Mouse (Mus musculus) adrenal gland, postnatal 25 days (tissue): ENCODE measurements around the gene Cd300a. TPM values are rescaled to one million over a fixed set of nuclear protein-coding genes. Genes with fewer than 3 reads are reported as not detected.
"Not testable (repeated sequence)": the region's sequence is repeated elsewhere in the genome, so short reads cannot be mapped to it uniquely, and the experiment has no call there.

Experiments
- DNase-seq: peaks from one replicate; pipeline ENCODE4 v3.0.0; 2021; ENCODE audit warnings: mixed read lengths
- total RNA-seq: library from RNA; stranded (reverse); gene quantifications from 2 replicates; pipeline ENCODE4 v1.2.3, GENCODE M21; 2021

Cd300a gene
- total RNA-seq, 1 experiment from 2014 or later = 0.76 TPM

GRCm38 (mm10) chr11:114907567-114907966 is 17.7 kb downstream of the Cd300a start:
- DNase-seq = peak; percentile 35

GRCm38 (mm10) chr11:114908086-114908485 is 18.2 kb downstream of the Cd300a start:
- DNase-seq = no peak

GRCm38 (mm10) chr11:114909538-114909937 is 19.7 kb downstream of the Cd300a start:
- not testable (repeated sequence) for DNase-seq

- DNase-seq = peak; percentile 69
These were observed 23.0 kb downstream of the Cd300a start for GRCm38 (mm10) chr11:114912847-114913246.

GRCm38 (mm10) chr11:114914978-114915377 is 25.1 kb downstream of the Cd300a start:
- no peak for DNase-seq

GRCm38 (mm10) chr11:114917120-114917519 is 27.3 kb downstream of the Cd300a start:
- DNase-seq = no peak

GRCm38 (mm10) chr11:114922439-114922838 is 32.6 kb downstream of the Cd300a start:
- no peak for DNase-seq

- DNase-seq = peak; percentile 10
These were observed 34.1 kb downstream of the Cd300a start for GRCm38 (mm10) chr11:114923961-114924360.

GRCm38 (mm10) chr11:114929581-114929980 is 39.7 kb downstream of the Cd300a start:
- DNase-seq = no peak

- no peak for DNase-seq
These were observed 41.2 kb downstream of the Cd300a start for GRCm38 (mm10) chr11:114931041-114931440.

GRCm38 (mm10) chr11:114933591-114933990 is 43.8 kb downstream of the Cd300a start:
- DNase-seq = no peak

GRCm38 (mm10) chr11:114934144-114934543 is 44.3 kb downstream of the Cd300a start, which contains the start of gene Cd300lb:
Gene Cd300lb (minus strand): TSS chr11:114934386.
- DNase-seq = no peak

Other genes starting within 250 kb of the Cd300a start
- 1,060 and 1,162 TPM in 2 replicates for gene Rpl38, start 221.5 kb upstream of the Cd300a start, total RNA-seq
- 120 and 145 TPM in 2 replicates for gene Ttyh2, start 214.6 kb upstream of the Cd300a start, total RNA-seq
- 0.67 and 1.2 TPM in 2 replicates for gene Dnaic2, start 162.6 kb upstream of the Cd300a start, total RNA-seq
- gene Kif19a, start 124.7 kb upstream of the Cd300a start, total RNA-seq = 0.43 TPM in 1 of 2 replicates, not detected in the other
- not detected in 2 replicates for gene Btbd17, start 94.1 kb upstream of the Cd300a start, total RNA-seq
- gene Gpr142, start 91.1 kb upstream of the Cd300a start, total RNA-seq = not detected in 2 replicates
- 5.4 and 13.9 TPM in 2 replicates for gene Gprc5c, start 38.9 kb upstream of the Cd300a start, total RNA-seq
- gene Cd300lb, start 44.3 kb downstream of the Cd300a start, total RNA-seq = 0.57 and 0.64 TPM in 2 replicates
- gene Cd300c, start 79.1 kb downstream of the Cd300a start, total RNA-seq = not detected in 2 replicates
- gene Cd300ld, start 99.9 kb downstream of the Cd300a start, total RNA-seq = 0.48 and 0.58 TPM in 2 replicates
- gene Cd300c2, start 111.8 kb downstream of the Cd300a start, total RNA-seq = 1.5 and 2.2 TPM in 2 replicates
- gene Cd300ld2, start 126.2 kb downstream of the Cd300a start, total RNA-seq = not detected in 2 replicates
- not detected in 2 replicates for gene Cd300ld4, start 137.0 kb downstream of the Cd300a start, total RNA-seq
- 3.5 TPM in 1 of 2 replicates, not detected in the other for gene Cd300ld5, start 147.7 kb downstream of the Cd300a start, total RNA-seq
- gene Cd300ld3, start 158.4 kb downstream of the Cd300a start, total RNA-seq = 2.3 and 4.2 TPM in 2 replicates
- gene Cd300e, start 172.1 kb downstream of the Cd300a start, total RNA-seq = 0.33 TPM in 1 of 2 replicates, not detected in the other
- gene Rab37, start 201.4 kb downstream of the Cd300a start, total RNA-seq = 0.58 and 0.76 TPM in 2 replicates
- gene Cd300lf, start 244.0 kb downstream of the Cd300a start, total RNA-seq = 0.55 and 0.62 TPM in 2 replicates